Mouse (Mus musculus) monocyte, adult 5-6 weeks (primary cell): ENCODE measurements around the gene Dph3. TPM values are rescaled to one million over a fixed set of nuclear protein-coding genes. Genes with fewer than 3 reads are reported as not detected.
"Not testable (repeated sequence)": the region's sequence is repeated elsewhere in the genome, so short reads cannot be mapped to it uniquely, and the experiment has no call there.

Source experiments
- ATAC-seq: fragments of 153-309, 156-312 bp; replicated peaks from 2 replicates; pipeline ENCODE4 v1.8.0; 2017; ENCODE audit warnings: mild to moderate bottlenecking; ENCODE audit not compliant: low TSS enrichment, insufficient number of reproducible peaks, severe bottlenecking, poor library complexity, low FRiP score
- total RNA-seq: library from RNA; stranded (forward); fragments of 200-1000, 200-491, 200-594 nt; gene quantifications from 3 replicates; pipeline ENCODE4 v1.2.3, GENCODE M21; 2017

The Dph3 gene
- total RNA-seq: 72.4 to 102 TPM (median 78.3 TPM) in 3 replicates

GRCm38 (mm10) chr14:32085486-32086201 lies at the start of gene Dph3:
TSS of gene Dph3 (minus strand) at chr14:32085729.
- peak; percentile 93 for ATAC-seq

GRCm38 (mm10) chr14:32134293-32134692 lies 48.8 kb upstream of the Dph3 start:
- no peak for ATAC-seq

DNA sequence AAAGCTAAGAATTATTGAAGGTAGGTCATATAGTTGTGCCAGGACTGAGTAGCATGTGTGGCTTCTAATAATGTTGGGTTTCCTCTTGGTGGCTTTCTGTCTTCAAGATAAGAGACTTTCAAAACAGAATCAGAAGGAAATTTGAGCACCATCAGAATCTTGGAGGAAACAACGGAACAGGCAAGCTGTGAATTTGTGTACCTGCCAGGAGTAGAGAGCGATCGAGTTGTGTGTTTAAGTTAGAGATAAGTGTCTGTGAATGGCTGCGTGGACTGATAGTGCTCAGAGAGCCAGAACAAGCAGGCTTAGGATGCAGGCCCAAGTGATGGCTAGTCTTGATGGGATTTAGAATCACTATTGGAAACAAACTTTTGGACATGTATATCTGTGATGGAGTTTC lies 46.3 kb upstream of the Dph3 start:
- ATAC-seq: no peak

- ATAC-seq: no peak
Measured at GRCm38 (mm10) chr14:32128409-32128808, 42.9 kb upstream of the Dph3 start.

- not testable (repeated sequence) for ATAC-seq
Measured at GRCm38 (mm10) chr14:32125256-32125655, 39.7 kb upstream of the Dph3 start.

DNA sequence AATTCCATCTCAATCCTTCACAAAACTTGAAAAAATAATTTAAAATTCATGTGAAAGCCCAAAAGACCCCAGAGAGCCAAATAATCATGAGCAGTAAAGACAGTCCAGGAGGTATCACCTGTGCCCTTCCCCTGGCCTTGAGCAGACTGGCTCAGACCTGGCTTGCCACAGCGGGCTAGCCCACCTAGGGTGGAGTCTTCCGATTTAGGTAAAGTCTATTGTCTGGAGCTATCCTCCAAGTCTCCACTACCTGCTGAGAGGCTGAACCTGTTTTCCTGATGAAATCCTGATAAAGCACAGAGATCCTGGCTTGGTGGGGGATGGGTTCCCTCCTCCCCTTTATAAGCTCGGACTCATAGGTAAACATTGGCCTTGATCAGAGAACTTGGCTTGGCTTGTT lies 38.7 kb upstream of the Dph3 start:
- ATAC-seq: no peak

DNA sequence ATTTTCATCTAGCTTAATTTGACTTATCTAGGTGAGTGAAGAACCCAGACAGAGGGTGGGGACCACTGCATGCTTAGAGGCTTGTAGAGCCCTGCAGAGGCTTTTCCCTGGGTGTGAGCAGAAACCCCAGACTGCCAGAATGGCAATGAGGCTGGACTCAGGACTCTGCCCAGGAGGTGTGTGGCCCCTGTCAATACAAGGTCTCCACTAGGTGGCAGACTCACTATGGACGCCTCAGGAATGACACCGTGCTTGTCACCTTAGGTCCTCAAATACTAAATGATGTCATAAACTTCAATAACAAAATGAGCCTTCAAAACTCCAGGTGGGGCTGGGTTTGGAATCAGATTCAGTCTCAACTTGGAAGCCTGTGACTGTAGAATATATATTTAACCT lies 36.4 kb upstream of the Dph3 start:
- ATAC-seq: 0 out of 2 replicates have a peak, but pooled peaks have one; percentile 50

DNA sequence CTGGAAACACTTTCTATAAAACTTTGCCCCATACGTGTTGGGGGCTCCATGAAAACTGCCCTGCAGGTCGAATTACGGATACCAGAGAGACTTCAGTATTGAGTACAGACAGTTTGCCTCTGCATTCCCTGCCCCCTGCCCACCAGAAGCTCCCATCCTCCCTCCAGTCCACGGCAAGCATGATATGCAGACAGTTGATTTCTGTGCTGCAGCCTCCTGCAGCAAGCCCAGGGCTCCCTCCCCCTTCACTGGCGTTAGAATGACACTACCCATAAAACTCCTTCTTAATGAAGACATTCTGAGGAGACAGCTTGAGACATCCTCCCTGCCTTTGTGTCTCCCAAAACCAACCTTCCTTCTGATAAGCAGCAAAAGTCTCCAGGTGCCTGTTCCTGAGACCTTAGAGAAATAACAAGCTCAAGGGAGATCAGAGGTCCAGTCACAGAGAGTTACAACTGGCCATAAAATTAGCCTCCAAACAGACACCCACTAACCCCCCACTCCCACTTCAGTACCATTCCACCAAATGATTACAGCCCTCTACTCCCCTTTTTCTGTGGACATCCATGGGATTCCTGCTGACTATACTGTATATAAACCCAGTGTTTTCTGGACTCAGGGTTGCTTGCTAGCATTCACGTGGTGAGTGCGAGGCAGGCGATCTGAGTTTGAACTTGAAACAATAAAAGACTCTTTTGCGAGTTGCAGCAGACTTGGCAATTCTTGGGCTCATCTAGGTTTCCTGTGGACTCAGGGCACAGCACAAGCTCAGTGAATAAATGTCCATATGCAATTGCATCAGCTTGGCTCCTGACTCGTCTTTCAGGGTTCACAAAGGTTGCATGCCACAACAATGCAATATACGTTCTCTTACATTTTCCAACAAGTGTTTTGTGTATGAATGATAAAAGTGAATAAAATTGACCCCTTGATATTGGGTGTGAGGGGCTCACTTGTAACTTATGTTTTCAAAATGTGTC lies 35.7 kb upstream of the Dph3 start:
- ATAC-seq: no peak

DNA sequence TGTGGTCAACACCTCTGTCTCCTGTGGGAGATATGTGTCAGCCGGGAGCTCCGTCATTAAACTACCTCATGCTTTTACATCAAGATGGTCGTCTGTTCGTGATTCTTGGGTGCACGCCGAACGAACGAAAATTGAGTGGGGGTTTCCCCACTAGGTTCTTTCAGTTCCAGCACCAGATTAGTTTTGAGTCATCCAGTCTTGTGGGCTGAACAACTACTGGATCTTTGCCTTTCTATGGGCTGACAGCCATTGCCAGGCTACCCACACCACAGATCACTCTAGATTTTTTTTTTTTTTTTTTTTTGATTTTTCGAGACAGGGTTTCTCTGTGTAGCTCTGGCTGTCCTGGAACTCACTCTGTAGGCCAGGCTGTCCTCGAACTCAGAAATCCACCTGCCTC lies 26.6 kb upstream of the Dph3 start:
- not testable (repeated sequence) for ATAC-seq

GRCm38 (mm10) chr14:32106911-32107310 lies 21.4 kb upstream of the Dph3 start:
- ATAC-seq: no peak

- no peak for ATAC-seq
Measured at GRCm38 (mm10) chr14:32105663-32106062, 20.1 kb upstream of the Dph3 start.

DNA sequence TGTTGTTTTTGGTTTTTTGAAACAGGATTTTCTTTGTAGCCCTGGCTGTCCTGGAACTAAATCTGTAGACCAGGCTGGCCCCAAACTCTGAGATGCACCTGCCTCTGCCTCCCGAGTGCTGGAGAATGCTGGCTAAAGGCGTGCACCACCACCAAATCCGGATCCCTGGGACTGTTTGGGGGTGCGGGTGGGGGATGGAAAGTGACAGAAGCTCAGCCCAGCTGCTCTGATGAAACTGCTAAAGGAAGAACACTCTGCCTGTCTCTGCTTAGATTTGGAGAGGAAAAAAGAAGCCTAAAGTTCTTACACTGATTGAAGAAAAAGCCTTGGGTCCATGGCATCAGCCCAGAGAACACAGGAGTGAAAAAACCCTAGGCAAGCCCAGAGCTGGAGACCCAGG lies 18.0 kb upstream of the Dph3 start:
- ATAC-seq: no peak

- ATAC-seq: no peak
Measured at GRCm38 (mm10) chr14:32098951-32099350, 13.4 kb upstream of the Dph3 start.

DNA sequence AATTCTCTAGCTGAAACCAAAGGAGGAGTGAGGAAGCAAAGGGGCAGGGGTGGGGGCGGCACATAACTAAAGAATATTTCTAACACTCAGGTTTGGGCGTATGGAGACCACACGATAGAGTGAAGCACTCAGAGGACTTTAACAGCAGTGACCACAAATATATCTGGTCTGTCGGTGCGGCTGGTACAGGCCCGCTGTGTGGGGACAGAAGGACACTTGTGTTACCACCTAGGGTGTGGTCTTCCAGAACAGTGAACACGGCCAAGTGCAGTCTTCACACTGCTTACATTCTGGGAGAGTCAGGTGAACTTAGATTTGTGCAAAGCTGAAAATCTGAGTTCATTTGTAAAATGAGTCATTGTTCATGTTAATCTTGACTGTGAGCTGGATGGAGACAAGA lies 12.2 kb upstream of the Dph3 start:
- no peak for ATAC-seq

DNA sequence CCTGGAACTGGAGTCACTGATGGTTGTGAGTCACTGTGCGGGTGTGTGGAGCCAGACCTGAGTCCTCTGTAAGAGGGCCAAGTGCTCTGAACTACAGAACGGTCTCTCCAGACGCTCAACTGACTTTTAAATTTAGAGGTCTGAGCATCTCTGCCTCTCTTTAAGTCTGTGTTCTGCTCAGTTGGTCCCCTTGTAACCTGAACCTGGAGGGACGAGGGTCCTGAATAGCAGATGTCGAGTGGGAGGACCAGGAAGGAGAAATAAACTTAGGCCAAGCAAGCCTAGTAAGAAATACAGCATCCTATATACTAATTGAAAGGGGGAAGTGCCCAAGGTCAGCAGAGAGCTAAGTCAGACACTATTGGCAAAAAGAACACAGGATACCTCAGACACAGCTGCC lies 11.2 kb upstream of the Dph3 start:
- ATAC-seq: no peak

GRCm38 (mm10) chr14:32095646-32096045 lies 10.1 kb upstream of the Dph3 start:
- no peak for ATAC-seq

DNA sequence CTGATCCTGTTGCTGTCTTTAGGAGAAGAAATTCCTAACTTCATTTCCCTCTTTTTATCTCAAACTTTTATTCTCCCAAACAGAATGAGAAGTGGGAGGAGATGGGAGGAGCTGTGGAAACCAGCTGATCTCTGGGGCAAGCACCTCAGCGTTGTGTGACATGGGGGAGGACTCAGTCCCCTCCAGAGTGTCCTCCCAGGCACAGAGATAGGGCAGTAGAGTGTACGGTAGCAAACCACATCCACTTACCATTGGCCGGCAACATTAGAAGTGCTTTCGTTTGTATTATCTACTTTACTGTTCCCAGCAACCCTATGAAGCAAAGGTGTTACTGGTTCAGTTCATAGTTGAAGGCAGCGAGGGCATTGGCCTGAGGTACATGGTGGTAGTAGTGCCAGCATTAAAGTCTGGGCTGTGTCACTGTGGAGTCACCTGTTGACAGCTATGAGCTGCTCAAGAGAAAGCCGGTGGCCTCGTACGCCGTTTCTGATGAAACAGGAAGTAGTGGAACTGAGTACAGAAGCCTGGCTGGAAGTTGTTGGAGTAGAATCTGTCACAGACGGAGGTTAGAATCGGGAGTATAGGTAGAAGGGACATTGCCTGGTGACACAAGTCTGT lies 8.1 kb upstream of the Dph3 start:
- peak; percentile 57 for ATAC-seq

DNA sequence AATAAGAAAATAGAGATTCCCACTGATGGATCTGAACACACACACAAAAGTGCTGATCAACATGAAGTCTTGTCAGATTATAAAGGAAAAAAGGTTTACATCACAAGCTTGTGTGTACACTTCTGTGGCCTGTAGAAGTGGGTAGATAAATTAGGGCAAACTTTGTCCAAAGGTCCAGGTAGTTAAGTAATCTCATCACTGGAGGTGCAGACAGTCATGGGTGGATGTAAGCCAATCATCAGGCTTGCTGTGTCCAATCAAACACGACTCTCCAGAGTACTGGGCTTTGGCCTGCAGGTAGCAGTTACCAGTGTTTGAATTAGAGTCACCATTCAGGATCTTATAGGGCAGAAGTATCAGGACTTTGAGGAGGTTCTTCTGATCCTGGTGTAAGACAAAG lies 7.5 kb upstream of the Dph3 start:
- no peak for ATAC-seq

GRCm38 (mm10) chr14:32091704-32092103 lies 6.2 kb upstream of the Dph3 start:
- no peak for ATAC-seq
